Mouse (Mus musculus): ENCODE measurements at regions not wholly inside any gene's neighbourhood (a gene's known extent, or its start where the extent isn't known, plus 50 kb on each side); places are given as distances from the start of the nearest gene placed in this dataset.
"Not testable (repeated sequence)": the region's sequence is repeated elsewhere in the genome, so short reads cannot be mapped to it uniquely, and the experiment has no call there.

GRCm38 (mm10) chr8:90058631-90059166 is 289.4 kb downstream of the Tox3 start:
- DNase-seq (ENCODE audit: low spot score in 2 of 2) = no peak

DNA sequence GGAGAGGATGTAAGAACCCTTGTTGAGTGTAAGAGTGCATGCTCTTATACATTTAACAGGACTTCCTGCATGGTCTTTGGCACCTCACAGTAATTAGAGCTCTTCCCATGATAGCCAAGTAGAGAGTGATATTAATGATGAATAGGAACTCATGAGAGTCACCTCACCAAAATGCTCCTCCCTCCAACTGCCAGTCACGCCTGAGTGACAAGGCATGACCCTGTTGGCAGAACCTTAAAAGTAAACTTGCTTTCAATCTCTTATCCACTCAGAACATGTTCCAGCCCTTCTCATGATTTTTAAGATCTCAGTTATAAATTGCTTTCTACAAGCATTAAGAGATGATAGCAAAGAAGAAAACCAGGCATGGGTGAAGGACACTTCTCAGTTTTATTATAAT is 291.8 kb downstream of the Tox3 start:
- DNase-seq (ENCODE audit: low spot score in 2 of 2) = no peak

- DNase-seq (ENCODE audit: low spot score in 2 of 2) = no peak
Measured at GRCm38 (mm10) chr8:90046779-90047178, 301.4 kb downstream of the Tox3 start.

- no peak for DNase-seq (ENCODE audit: low spot score in 2 of 2)
Measured at GRCm38 (mm10) chr8:90036436-90036835, 311.7 kb downstream of the Tox3 start.

DNA sequence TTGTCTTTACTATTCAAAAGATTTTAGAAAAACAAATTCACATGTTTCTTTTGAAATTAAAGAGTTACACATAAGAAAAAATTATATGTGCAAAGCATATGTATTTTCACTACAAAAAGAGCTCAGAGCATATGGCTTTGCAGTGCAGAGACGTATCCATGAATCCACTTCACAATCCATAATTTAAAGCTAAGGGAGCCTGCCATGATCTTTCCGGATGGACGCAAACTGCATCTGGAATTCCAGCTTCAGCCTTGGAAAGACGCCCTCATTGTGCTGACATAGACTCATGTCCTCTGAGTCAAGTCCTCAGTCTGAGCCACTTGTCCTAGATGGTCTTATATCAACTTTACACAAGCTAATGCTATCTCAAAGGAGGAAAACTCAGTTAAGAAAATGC is 315.6 kb downstream of the Tox3 start:
- DNase-seq (ENCODE audit: low spot score in 2 of 2) = no peak

GRCm38 (mm10) chr8:90031220-90031619 is 316.9 kb downstream of the Tox3 start:
- DNase-seq (ENCODE audit: low spot score in 2 of 2) = no peak

DNA sequence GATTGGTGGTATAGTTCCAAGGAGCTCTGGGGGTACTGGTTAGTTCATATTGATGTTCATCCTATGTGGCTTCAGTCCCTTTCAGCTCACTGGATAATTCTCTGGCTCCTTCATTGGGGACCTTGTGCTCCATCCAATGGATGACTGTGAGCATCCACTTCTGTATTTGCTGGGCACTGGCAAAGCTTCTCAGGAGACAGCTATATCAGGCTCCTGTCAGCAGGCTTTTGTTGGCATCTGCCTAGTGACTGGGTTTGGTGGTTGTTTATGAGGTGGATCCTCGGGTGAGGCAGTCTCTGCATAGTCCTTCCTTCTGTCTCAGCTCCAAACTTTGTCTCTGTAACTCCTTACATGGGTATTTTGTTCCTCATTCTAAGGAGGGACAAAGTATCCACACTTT is 330.2 kb downstream of the Tox3 start:
- DNase-seq (ENCODE audit: low spot score in 2 of 2) = not testable (repeated sequence)

DNA sequence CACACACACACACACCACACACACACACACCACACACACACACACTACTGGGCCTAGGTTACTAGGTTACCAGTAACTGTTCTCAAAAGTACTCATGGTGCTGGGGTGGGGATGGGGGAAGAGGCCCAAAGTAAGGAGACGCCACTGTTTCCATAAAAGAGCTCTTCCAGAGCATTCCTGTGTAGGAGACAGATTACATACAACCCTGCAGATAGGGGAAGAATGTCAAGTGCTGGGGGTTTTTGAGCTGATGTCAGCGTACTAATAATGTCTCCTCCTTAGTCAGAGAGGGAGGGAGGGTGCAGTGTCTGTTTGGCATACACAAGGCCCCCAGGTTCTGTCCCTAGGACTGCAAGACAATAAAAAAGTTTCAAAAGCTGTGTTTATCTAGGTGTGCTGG is 334.4 kb downstream of the Tox3 start:
- DNase-seq (ENCODE audit: low spot score in 2 of 2) = no peak

- no peak for DNase-seq (ENCODE audit: low spot score in 2 of 2)
Measured at GRCm38 (mm10) chr8:90011682-90012409, 336.3 kb downstream of the Tox3 start.

DNA sequence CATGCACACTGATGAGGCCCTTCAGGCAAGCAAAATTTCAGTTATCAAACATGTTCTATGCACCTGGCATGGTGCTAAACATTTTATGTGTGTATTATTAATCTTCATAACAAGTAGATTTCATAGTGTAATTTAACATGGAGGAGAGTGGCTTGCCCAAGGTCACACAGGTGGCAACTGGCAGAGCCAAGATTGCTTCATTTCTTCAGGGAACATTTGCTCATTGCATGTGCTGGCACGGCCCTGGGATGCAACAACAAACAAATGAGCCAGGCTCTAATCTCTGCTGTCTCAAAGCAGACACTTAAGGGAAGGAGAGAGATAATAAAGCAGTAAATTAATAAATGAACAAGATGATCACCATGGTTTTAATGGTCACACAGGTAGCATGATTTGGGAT is 338.7 kb downstream of the Tox3 start:
- DNase-seq (ENCODE audit: low spot score in 2 of 2) = no peak

DNA sequence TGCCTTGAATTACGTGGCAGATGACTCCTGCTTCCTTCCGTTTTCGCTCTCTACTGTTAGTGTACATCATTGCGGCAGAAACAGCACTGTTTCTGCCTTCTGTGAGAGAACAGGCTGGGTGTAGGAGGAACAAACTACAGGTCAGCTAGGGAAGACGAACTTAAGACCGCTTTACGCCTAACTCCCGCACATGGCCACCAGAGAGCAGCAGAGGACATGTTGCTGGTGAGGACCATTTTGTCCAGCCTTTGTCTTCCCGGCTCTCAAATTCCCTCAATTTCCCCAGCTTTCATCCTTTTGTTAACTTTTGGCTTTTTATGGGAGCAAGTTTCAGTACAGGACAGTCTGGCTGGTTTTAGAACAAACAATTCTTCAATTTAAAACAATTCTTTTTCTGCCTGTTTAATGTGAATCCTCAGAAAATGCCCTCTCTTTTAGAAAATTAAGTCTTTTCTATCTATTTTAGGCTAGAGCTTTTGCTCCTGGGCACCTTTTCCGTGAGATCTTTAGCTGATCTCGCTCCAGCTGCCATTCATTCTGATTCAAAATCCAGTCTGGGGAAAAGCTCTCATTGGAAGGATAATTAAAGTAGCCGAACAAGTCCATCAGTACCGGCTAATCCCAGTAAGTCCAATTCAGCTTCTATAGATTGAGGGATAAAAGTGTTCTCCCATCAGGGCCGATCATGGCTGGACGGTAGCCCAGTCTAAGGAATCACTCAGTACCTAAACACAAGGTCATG is 347.1 kb downstream of the Tox3 start:
- DNase-seq (ENCODE audit: low spot score in 2 of 2) = peak; percentile 47 to 56

DNA sequence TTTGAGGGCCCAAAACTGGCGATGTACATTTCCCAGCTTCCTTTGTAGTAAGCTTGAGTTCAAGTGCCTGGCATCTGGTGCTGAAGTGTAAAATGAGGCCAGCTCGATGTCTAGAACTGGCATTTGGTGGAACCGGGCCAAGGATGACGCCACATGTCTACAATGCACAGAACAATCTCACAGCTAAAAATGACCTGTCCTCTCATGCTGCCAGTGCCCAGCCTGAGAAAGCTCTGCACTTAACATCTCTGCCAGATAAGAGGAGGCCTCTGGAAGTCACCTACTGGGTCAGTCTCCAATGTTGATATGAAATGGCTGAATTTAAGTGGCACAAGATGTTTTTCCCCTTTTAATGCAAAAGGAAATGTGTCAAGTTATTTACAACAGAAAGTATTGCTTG is 354.4 kb downstream of the Tox3 start:
- DNase-seq (ENCODE audit: low spot score in 2 of 2) = no peak

DNA sequence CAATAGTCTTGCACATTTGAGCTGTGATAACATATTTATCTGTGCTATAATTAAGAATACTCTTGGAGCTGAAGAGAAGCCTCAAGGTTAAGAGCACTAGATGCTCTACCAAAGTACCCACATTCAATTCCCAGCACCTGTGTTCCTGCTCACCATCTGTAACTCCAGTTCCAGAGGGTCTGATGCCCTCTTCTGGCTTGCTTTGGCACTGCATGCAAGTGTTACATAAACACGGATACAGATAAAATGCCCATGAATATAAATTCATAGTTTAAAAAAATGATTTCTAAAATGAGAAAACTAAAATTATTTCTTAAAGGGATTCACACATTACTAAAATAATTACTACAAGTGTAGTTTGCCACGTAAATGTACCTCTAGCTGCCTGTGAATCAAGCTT is 364.3 kb downstream of the Tox3 start:
- no peak for DNase-seq (ENCODE audit: low spot score in 2 of 2)

DNA sequence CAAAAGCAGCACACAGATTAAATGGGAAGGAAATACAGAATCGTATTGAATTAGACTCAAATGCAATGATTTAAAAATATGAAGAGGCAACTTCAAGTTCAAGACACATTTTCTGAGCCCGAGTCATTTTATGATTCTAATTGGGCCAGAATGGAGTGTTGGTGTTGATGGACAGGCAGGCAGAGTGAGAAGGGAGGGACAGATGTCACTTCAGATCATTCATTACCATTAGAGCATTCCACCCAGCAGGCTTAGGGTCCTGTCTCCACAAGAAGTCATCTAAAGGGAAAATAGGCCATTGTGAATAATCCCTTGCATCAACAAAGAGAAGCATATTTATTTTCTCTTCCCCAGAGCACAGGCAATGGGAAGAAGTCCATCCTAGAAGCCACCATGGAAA is 365.6 kb downstream of the Tox3 start:
- DNase-seq (ENCODE audit: low spot score in 2 of 2) = no peak

GRCm38 (mm10) chr8:89981320-89981719 is 366.8 kb downstream of the Tox3 start:
- DNase-seq (ENCODE audit: low spot score in 2 of 2) = no peak

- DNase-seq (ENCODE audit: low spot score in 2 of 2) = no peak
Measured at GRCm38 (mm10) chr8:89980441-89980840, 367.7 kb downstream of the Tox3 start.

- DNase-seq (ENCODE audit: low spot score in 2 of 2) = no peak
Measured at GRCm38 (mm10) chr8:89962799-89963198, 385.3 kb downstream of the Tox3 start.

GRCm38 (mm10) chr8:89957486-89957885 is 390.7 kb downstream of the Tox3 start:
- no peak for DNase-seq (ENCODE audit: low spot score in 2 of 2)

GRCm38 (mm10) chr8:89956482-89957020 is 391.6 kb downstream of the Tox3 start:
- DNase-seq (ENCODE audit: low spot score in 2 of 2) = no peak

- DNase-seq (ENCODE audit: low spot score in 2 of 2) = no peak
Measured at GRCm38 (mm10) chr8:89938836-89939235, 409.3 kb downstream of the Tox3 start.

- DNase-seq (ENCODE audit: low spot score in 2 of 2) = no peak
Measured at GRCm38 (mm10) chr8:89934521-89934920, 413.6 kb downstream of the Tox3 start.

GRCm38 (mm10) chr8:89926666-89927232 is 421.4 kb downstream of the Tox3 start:
- DNase-seq (ENCODE audit: low spot score in 2 of 2) = no peak

Measured in adrenal gland, postnatal 4 days (tissue).